Mouse (Mus musculus) CH12.LX (cell line): ENCODE measurements around the gene Srgap2.

Experiments used
- CTCF ChIP-seq, 2 experiments: IDR thresholded peaks in 1 of 2; conservative IDR thresholded peaks in 1 of 2; 2 replicates each; pipeline ENCODE4 v1.5.1; 2011 to 2012; ENCODE audit warnings: low read depth in 2 of 2, low read length in 2 of 2, improper control_type of control experiment in 1 of 2, inconsistent platforms in 1 of 2, mild to moderate bottlenecking in 1 of 2, moderate library complexity in 1 of 2
- MXI1 ChIP-seq: IDR thresholded peaks from 2 replicates; pipeline ENCODE4 v1.6.1; 2011; ENCODE audit warnings: mild to moderate bottlenecking, low read depth, low read length, improper control_type of control experiment

DNA sequence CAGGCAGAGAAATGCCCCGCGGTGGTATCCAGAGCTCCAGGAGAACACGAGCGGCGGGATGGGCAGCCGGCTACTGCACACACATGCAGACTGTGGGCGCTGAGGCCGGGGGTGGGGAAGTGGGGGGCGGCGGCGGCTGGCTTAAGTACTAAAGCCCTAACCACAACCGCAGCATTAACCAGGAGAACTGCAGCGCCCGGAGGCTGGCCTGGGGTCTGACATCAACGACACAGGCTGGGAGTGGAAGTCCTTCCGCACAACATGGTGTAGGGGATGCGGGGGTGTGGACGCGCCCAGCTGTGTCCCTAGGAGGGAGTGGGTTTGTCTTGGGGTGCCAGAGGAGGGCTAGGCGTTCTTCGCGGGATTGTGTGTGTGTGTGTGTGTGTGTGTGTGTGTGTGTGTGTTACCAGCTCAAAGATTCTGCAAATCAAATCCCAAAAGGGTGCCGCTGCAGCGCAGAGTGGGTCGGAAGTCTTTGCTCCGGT is 2.0 kb downstream of the Srgap2 start:
- TF ChIP-seq MXI1, result no peak
- no peak for TF ChIP-seq CTCF (conservative IDR thresholded peaks at IDR 0.05 in 1 of 2, IDR thresholded peaks at IDR 0.05 in 1 of 2; ENCODE audit: low read depth in 2 of 2, low read length in 2 of 2)
